Mouse (Mus musculus) liver, adult 2 months (tissue): Measurements from ENCODE around the gene Ficd.

Experiments used
- CTCF ChIP-seq: fragments of 200-500 bp; IDR thresholded peaks from 2 replicates; pipeline ENCODE4 v1.5.1; 2011; ENCODE audit warnings: low read depth, low read length, control low read depth
- POLR2A ChIP-seq: fragments of 200-500 bp; IDR thresholded peaks from 2 replicates; pipeline ENCODE4 v1.6.1; 2011; ENCODE audit warnings: low read length, control low read depth; ENCODE audit not compliant: insufficient read depth; ENCODE audit errors: extremely low read depth

DNA sequence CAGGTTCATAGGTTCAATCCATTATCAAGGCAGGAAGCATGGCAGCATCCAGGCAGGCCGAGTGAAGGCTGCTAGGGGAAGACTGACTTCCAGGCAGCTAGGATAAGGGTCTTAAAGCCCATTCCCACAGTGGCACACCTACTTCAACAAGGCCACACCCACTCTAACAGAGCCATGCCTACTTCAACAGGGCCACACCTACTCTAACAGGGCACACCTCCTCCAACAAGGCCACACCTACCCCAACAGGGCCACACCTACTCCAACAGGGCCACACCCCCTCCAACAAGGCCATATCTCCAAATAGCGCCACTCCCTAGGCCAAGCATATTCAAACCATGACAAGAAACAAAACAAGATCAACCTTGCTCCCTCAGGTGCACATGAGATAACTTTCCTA, 22.7 kb upstream of the Ficd start:
- TF ChIP-seq POLR2A (no peak), CTCF (no peak)
